Mouse (Mus musculus): ENCODE measurements at regions not wholly inside any gene's neighbourhood (a gene's known extent, or its start where the extent isn't known, plus 50 kb on each side); places are given as distances from the start of the nearest gene placed in this dataset.
A peak's percentile ranks its signal among the peaks of the same experiment; 100 is the strongest.

GRCm38 (mm10) chr4:83915871-83916270 lies 390.5 kb downstream of the Ccdc171 start:
- no peak for DNase-seq
- intact Hi-C loops (cut with DNase I) = no loop called here

- intact Hi-C loops (cut with DNase I) = no loop called here
- DNase-seq = no peak
These were observed 391.7 kb downstream of the Ccdc171 start for GRCm38 (mm10) chr4:83917009-83917408.

GRCm38 (mm10) chr4:83918093-83918492 lies 392.7 kb downstream of the Ccdc171 start:
- no peak for DNase-seq
- intact Hi-C loops (cut with DNase I) = no loop called here

- no peak for DNase-seq
- intact Hi-C loops (cut with DNase I) = no loop called here
These were observed 393.7 kb downstream of the Ccdc171 start for GRCm38 (mm10) chr4:83919041-83919440.

GRCm38 (mm10) chr4:83925118-83925842 lies 399.9 kb downstream of the Ccdc171 start:
- intact Hi-C loops (cut with DNase I) = no loop called here
- peak in 1 of 2 experiments; percentile 13 for DNase-seq

GRCm38 (mm10) chr4:83926195-83926731 lies 400.9 kb downstream of the Ccdc171 start:
- DNase-seq = no peak
- intact Hi-C loops (cut with DNase I) = no loop called here

- intact Hi-C loops (cut with DNase I) = no loop called here
- DNase-seq = no peak
These were observed 406.7 kb downstream of the Ccdc171 start for GRCm38 (mm10) chr4:83931897-83932654.

GRCm38 (mm10) chr4:83941693-83942092 lies 416.3 kb downstream of the Ccdc171 start:
- intact Hi-C loops (cut with DNase I) = no loop called here
- DNase-seq = no peak

GRCm38 (mm10) chr4:83949612-83950011 lies 424.3 kb downstream of the Ccdc171 start:
- intact Hi-C loops (cut with DNase I) = no loop called here
- DNase-seq = no peak

GRCm38 (mm10) chr4:83950809-83951409 lies 425.6 kb downstream of the Ccdc171 start:
- DNase-seq = no peak
- intact Hi-C loops (cut with DNase I) = no loop called here

- DNase-seq = no peak
- intact Hi-C loops (cut with DNase I) = no loop called here
These were observed 431.0 kb downstream of the Ccdc171 start for GRCm38 (mm10) chr4:83956252-83956904.

- DNase-seq = no peak
- intact Hi-C loops (cut with DNase I) = no loop called here
These were observed 431.9 kb downstream of the Ccdc171 start for GRCm38 (mm10) chr4:83957217-83957692.

- no peak for DNase-seq
- intact Hi-C loops (cut with DNase I) = no loop called here
These were observed 441.6 kb downstream of the Ccdc171 start for GRCm38 (mm10) chr4:83966898-83967297.

GRCm38 (mm10) chr4:83973162-83973561 lies 447.8 kb downstream of the Ccdc171 start:
- DNase-seq = no peak
- intact Hi-C loops (cut with DNase I) = no loop called here

GRCm38 (mm10) chr4:83974214-83975012 lies 449.1 kb downstream of the Ccdc171 start:
- no peak for DNase-seq
- intact Hi-C loops (cut with DNase I) = no loop called here

- intact Hi-C loops (cut with DNase I) = no loop called here
- no peak for DNase-seq
These were observed 450.2 kb downstream of the Ccdc171 start for GRCm38 (mm10) chr4:83975569-83975968.

- intact Hi-C loops (cut with DNase I) = no loop called here
- peak in 1 of 2 experiments; percentile 23 for DNase-seq
These were observed 450.7 kb downstream of the Ccdc171 start for GRCm38 (mm10) chr4:83976067-83976466.

GRCm38 (mm10) chr4:83979088-83979487 lies 453.7 kb downstream of the Ccdc171 start:
- no peak for DNase-seq
- intact Hi-C loops (cut with DNase I) = no loop called here

GRCm38 (mm10) chr4:83984671-83985391 lies 459.5 kb downstream of the Ccdc171 start:
- intact Hi-C loops (cut with DNase I) = no loop called here
- peak; percentile 35 to 41 for DNase-seq

Data from heart, postnatal 10 days (tissue).